Mouse (Mus musculus): Measurements from ENCODE around the gene Rer1. TPM values are rescaled to one million over a fixed set of nuclear protein-coding genes. Genes with fewer than 3 reads are reported as not detected.

The Rer1 gene
- polyA plus RNA-seq, 1 experiment = 82.5 TPM

- Histone ChIP-seq H3K4me1 (ENCODE audit: control insufficient read depth, insufficient read depth, low read length) (no peaks in the 10 kb centered on the region), H3K9ac (ENCODE audit: low read depth, poor library complexity, severe bottlenecking) (no peak overlapping the region), H3K9me3 (replicated peaks; ENCODE audit: control insufficient read depth, insufficient read depth, low read length, poor library complexity, severe bottlenecking) (no peaks in the 10 kb centered on the region)
Measured at GRCm38 (mm10) chr4:155129996-155130395, 43.8 kb upstream of the Rer1 start.

GRCm38 (mm10) chr4:155129132-155129917 is 43.1 kb upstream of the Rer1 start:
- Histone ChIP-seq H3K27me3 (ENCODE audit: control insufficient read depth, insufficient read depth, low read length, poor library complexity, severe bottlenecking) (no peaks in the 10 kb centered on the region), H3K4me1 (ENCODE audit: control insufficient read depth, insufficient read depth, low read length) (no peaks in the 10 kb centered on the region), H3K36me3 (ENCODE audit: control insufficient read depth, insufficient read depth, low read length, poor library complexity, severe bottlenecking) (no peaks in the 10 kb centered on the region), H3K4me3 (ENCODE audit: low read depth, low read length) (no peak overlapping the region), H3K9me3 (replicated peaks; ENCODE audit: control insufficient read depth, insufficient read depth, low read length, poor library complexity, severe bottlenecking) (no peaks in the 10 kb centered on the region), H3K27ac (ENCODE audit: insufficient read depth, low read length) (no peak overlapping the region), H3K9ac (ENCODE audit: low read depth, poor library complexity, severe bottlenecking) (no peak overlapping the region)
- TF ChIP-seq EP300 (IDR thresholded peaks at IDR 0.05; ENCODE audit: insufficient read depth, low read depth, low read length) (no peak), CTCF (IDR thresholded peaks at IDR 0.05; ENCODE audit: low read depth, low read length) (peak; percentile 17)

More at GRCm38 (mm10) chr4:155129996-155130395, 43.8 kb upstream of the Rer1 start:
- no peak overlapping the region for H3K27ac ChIP-seq (ENCODE audit: insufficient read depth, low read length)
- H3K4me3 ChIP-seq (ENCODE audit: low read depth, low read length) = no peak overlapping the region
- no peak for TF ChIP-seq EP300 (IDR thresholded peaks at IDR 0.05; ENCODE audit: insufficient read depth, low read depth, low read length)
- H3K36me3 ChIP-seq (ENCODE audit: control insufficient read depth, insufficient read depth, low read length, poor library complexity, severe bottlenecking) = no peaks in the 10 kb centered on the region
- no peaks in the 10 kb centered on the region for H3K27me3 ChIP-seq (ENCODE audit: control insufficient read depth, insufficient read depth, low read length, poor library complexity, severe bottlenecking)

GRCm38 (mm10) chr4:155128411-155128810 is 42.2 kb upstream of the Rer1 start:
- Histone ChIP-seq H3K9ac (ENCODE audit: low read depth, poor library complexity, severe bottlenecking) (no peak overlapping the region), H3K27me3 (ENCODE audit: control insufficient read depth, insufficient read depth, low read length, poor library complexity, severe bottlenecking) (no peaks in the 10 kb centered on the region), H3K36me3 (ENCODE audit: control insufficient read depth, insufficient read depth, low read length, poor library complexity, severe bottlenecking) (no peaks in the 10 kb centered on the region), H3K9me3 (replicated peaks; ENCODE audit: control insufficient read depth, insufficient read depth, low read length, poor library complexity, severe bottlenecking) (no peaks in the 10 kb centered on the region), H3K4me1 (ENCODE audit: control insufficient read depth, insufficient read depth, low read length) (no peaks in the 10 kb centered on the region), H3K4me3 (ENCODE audit: low read depth, low read length) (no peak overlapping the region), H3K27ac (ENCODE audit: insufficient read depth, low read length) (no peak overlapping the region)
- TF ChIP-seq POLR2A (IDR thresholded peaks at IDR 0.05; ENCODE audit: insufficient read depth, low read length) = no peak
- no peak for TF ChIP-seq EP300 (IDR thresholded peaks at IDR 0.05; ENCODE audit: insufficient read depth, low read depth, low read length)
- TF ChIP-seq CTCF (IDR thresholded peaks at IDR 0.05; ENCODE audit: low read depth, low read length) = no peak

GRCm38 (mm10) chr4:155126602-155127372 is 40.6 kb upstream of the Rer1 start:
- no peak overlapping the region for H3K9ac ChIP-seq (ENCODE audit: low read depth, poor library complexity, severe bottlenecking)
- H3K9me3 ChIP-seq (replicated peaks; ENCODE audit: control insufficient read depth, insufficient read depth, low read length, poor library complexity, severe bottlenecking) = no peaks in the 10 kb centered on the region
- no peaks in the 10 kb centered on the region for H3K36me3 ChIP-seq (ENCODE audit: control insufficient read depth, insufficient read depth, low read length, poor library complexity, severe bottlenecking)
- no peaks in the 10 kb centered on the region for H3K27me3 ChIP-seq (ENCODE audit: control insufficient read depth, insufficient read depth, low read length, poor library complexity, severe bottlenecking)
- TF ChIP-seq POLR2A (IDR thresholded peaks at IDR 0.05; ENCODE audit: insufficient read depth, low read length) = no peak
- no peak overlapping the region for H3K4me3 ChIP-seq (ENCODE audit: low read depth, low read length)
- no peak overlapping the region for H3K27ac ChIP-seq (ENCODE audit: insufficient read depth, low read length)
- H3K4me1 ChIP-seq (ENCODE audit: control insufficient read depth, insufficient read depth, low read length) = no peaks in the 10 kb centered on the region

GRCm38 (mm10) chr4:155126194-155126593 is 40.0 kb upstream of the Rer1 start:
- no peak for TF ChIP-seq EP300 (IDR thresholded peaks at IDR 0.05; ENCODE audit: insufficient read depth, low read depth, low read length)
- Histone ChIP-seq H3K27ac (ENCODE audit: insufficient read depth, low read length) (no peak overlapping the region), H3K36me3 (ENCODE audit: control insufficient read depth, insufficient read depth, low read length, poor library complexity, severe bottlenecking) (no peaks in the 10 kb centered on the region), H3K9me3 (replicated peaks; ENCODE audit: control insufficient read depth, insufficient read depth, low read length, poor library complexity, severe bottlenecking) (no peaks in the 10 kb centered on the region), H3K9ac (ENCODE audit: low read depth, poor library complexity, severe bottlenecking) (no peak overlapping the region), H3K27me3 (ENCODE audit: control insufficient read depth, insufficient read depth, low read length, poor library complexity, severe bottlenecking) (no peaks in the 10 kb centered on the region), H3K4me3 (ENCODE audit: low read depth, low read length) (no peak overlapping the region), H3K4me1 (ENCODE audit: control insufficient read depth, insufficient read depth, low read length) (peaks cover 2% of the 10 kb centered on the region)

- H3K4me1 ChIP-seq (ENCODE audit: control insufficient read depth, insufficient read depth, low read length) = peaks cover 8% of the 10 kb centered on the region
- no peak overlapping the region for H3K27ac ChIP-seq (ENCODE audit: insufficient read depth, low read length)
- H3K36me3 ChIP-seq (ENCODE audit: control insufficient read depth, insufficient read depth, low read length, poor library complexity, severe bottlenecking) = no peaks in the 10 kb centered on the region
- no peak overlapping the region for H3K4me3 ChIP-seq (ENCODE audit: low read depth, low read length)
- no peaks in the 10 kb centered on the region for H3K27me3 ChIP-seq (ENCODE audit: control insufficient read depth, insufficient read depth, low read length, poor library complexity, severe bottlenecking)
- no peak overlapping the region for H3K9ac ChIP-seq (ENCODE audit: low read depth, poor library complexity, severe bottlenecking)
- no peaks in the 10 kb centered on the region for H3K9me3 ChIP-seq (replicated peaks; ENCODE audit: control insufficient read depth, insufficient read depth, low read length, poor library complexity, severe bottlenecking)
- TF ChIP-seq POLR2A (IDR thresholded peaks at IDR 0.05; ENCODE audit: insufficient read depth, low read length) = no peak
- TF ChIP-seq CTCF (IDR thresholded peaks at IDR 0.05; ENCODE audit: low read depth, low read length) = no peak
- TF ChIP-seq EP300 (IDR thresholded peaks at IDR 0.05; ENCODE audit: insufficient read depth, low read depth, low read length) = no peak
Measured at GRCm38 (mm10) chr4:155125310-155125709, 39.1 kb upstream of the Rer1 start.
